Mouse (Mus musculus) testis, adult 2 months (tissue): ENCODE data around the gene Mrgpra1. TPM values are rescaled to one million over a fixed set of nuclear protein-coding genes. Genes with fewer than 3 reads are reported as not detected.
"Not testable (repeated sequence)": the region's sequence is repeated elsewhere in the genome, so short reads cannot be mapped to it uniquely, and the experiment has no call there.

Experiments
- H3K27ac ChIP-seq: fragments of 200-500 bp; 2 replicates; pipeline ENCODE4 v1.5.1; 2012; ENCODE audit warnings: low read depth, low read length; ENCODE audit not compliant: control insufficient read depth, insufficient read depth
- H3K27me3 ChIP-seq: fragments of 200-500 bp; 2 replicates; pipeline ENCODE4 v1.6.1; 2012; ENCODE audit warnings: mild to moderate bottlenecking, low read length, moderate library complexity; ENCODE audit not compliant: control insufficient read depth, insufficient read depth
- H3K36me3 ChIP-seq: fragments of 200-500 bp; 2 replicates; pipeline ENCODE4 v1.6.1; 2012; ENCODE audit warnings: mild to moderate bottlenecking, low read length; ENCODE audit not compliant: control insufficient read depth, insufficient read depth
- H3K4me1 ChIP-seq: fragments of 200-500 bp; 2 replicates; pipeline ENCODE4 v1.6.1; 2012; ENCODE audit warnings: low read length; ENCODE audit not compliant: control insufficient read depth, insufficient read depth
- H3K4me3 ChIP-seq: fragments of 200-500 bp; 2 replicates; pipeline ENCODE4 v1.5.1; 2012; ENCODE audit warnings: low read depth, mild to moderate bottlenecking, low read length, moderate library complexity, mixed read lengths; ENCODE audit not compliant: control insufficient read depth
- CTCF ChIP-seq: fragments of 200-500 bp; IDR thresholded peaks from 2 replicates; pipeline ENCODE4 v1.5.1; 2012; ENCODE audit warnings: low read depth, mild to moderate bottlenecking, inconsistent platforms, low read length, moderate library complexity; ENCODE audit not compliant: control insufficient read depth, insufficient read depth, insufficient replicate concordance
- POLR2A ChIP-seq: fragments of 200-500 bp; IDR thresholded peaks from 2 replicates; pipeline ENCODE4 v1.6.1; 2012; ENCODE audit warnings: low read depth, mild to moderate bottlenecking, inconsistent platforms, low read length, moderate library complexity; ENCODE audit not compliant: control insufficient read depth
- polyA plus RNA-seq: library from polyadenylated mRNA; depleted of rRNA; stranded (reverse); fragments of >200 nt; gene quantifications from 2 replicates; pipeline ENCODE4 v1.2.3, GENCODE M21; 2012; rRNA removed

Mrgpra1 gene
- polyA plus RNA-seq, 1 experiment, result not detected

DNA sequence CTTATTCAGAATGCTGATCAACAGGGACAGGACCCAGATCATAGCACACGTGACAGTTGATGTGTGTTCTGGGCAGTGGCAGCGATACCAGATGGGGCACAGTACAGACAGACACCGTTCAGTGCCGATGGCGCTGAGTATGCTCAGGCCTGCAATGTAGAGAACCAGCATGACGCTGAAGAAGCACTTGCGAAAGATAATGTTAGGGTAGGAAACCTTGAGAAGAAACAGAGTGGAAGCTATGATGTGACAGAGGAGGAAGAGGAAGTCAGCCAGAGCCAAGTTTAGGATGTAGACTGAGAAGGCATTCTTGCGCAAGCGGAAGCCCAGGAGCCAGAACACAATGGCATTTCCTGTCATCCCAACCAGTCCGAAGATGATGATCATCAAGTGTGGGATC is 44.2 kb downstream of the Mrgpra1 start:
- Histone ChIP-seq H3K4me1 (no peaks in the 10 kb centered on the region), H3K27me3 (no peaks in the 10 kb centered on the region), H3K4me3 (no peak overlapping the region), H3K27ac (no peak overlapping the region), H3K36me3 (no peaks in the 10 kb centered on the region)
- TF ChIP-seq CTCF (no peak), POLR2A (no peak)

DNA sequence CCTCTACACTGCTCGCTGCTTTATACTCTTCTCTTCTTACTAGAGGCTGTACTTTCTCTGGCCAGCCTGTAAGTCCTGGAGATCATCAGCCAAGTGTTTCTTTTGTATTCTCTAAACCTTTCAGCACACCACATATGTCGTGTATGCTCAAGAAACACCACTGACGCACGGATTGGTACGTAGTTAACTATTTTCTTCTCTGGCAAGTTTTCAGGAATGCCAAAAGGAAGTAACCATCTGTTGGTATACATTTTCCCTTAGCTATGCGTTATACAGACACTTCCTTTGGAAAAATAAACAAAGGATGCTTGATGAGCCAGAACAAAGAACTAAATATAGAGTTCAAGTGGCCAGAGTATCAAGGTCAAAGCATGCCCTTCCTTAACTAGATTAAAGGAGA is 49.4 kb downstream of the Mrgpra1 start:
- not testable (repeated sequence) for H3K27me3 ChIP-seq, H3K36me3 ChIP-seq, H3K4me3 ChIP-seq, H3K27ac ChIP-seq, H3K4me1 ChIP-seq

DNA sequence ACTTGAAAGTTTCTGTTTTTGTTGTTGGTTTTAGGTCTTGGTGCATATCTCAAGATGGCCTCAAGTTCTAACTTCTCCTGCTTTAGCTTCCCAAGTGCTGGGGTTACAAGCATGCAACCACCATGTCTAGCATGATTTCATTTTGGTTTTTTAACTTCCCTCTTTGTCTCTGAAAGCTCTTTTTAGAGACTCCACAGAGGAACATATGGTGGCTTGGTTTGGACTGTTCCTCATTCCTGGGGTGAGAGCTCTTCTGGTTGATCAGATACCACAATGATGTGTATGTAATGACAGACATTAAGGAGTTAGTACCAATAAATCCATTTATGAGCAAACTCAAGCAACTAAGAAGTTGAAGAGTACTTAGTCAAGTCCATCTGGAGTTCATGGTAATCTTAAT is 54.4 kb downstream of the Mrgpra1 start:
- not testable (repeated sequence) for H3K27me3 ChIP-seq, H3K36me3 ChIP-seq, H3K4me3 ChIP-seq, H3K27ac ChIP-seq, H3K4me1 ChIP-seq

Other genes starting within 250 kb of the Mrgpra1 start
- gene Ptpn5, start 220.6 kb downstream of the Mrgpra1 start, polyA plus RNA-seq, result 0.06 and 0.23 TPM in 2 replicates
- gene Mrgpra6, start 149.3 kb downstream of the Mrgpra1 start, polyA plus RNA-seq, result not detected in 2 replicates
- not detected in 2 replicates for gene Mrgpra9, start 101.4 kb downstream of the Mrgpra1 start, polyA plus RNA-seq
- 0.23 TPM in 1 of 2 replicates, not detected in the other for gene Mrgpra2a, start 97.9 kb upstream of the Mrgpra1 start, polyA plus RNA-seq
- 2.7 and 2.9 TPM in 2 replicates for gene Mrgpra2b, start 174.6 kb upstream of the Mrgpra1 start, polyA plus RNA-seq
- not detected in 2 replicates for gene Mrgpra3, start 247.1 kb upstream of the Mrgpra1 start, polyA plus RNA-seq